Mouse (Mus musculus): ENCODE measurements around the gene Atp13a2.

Atp13a2 gene

GRCm38 (mm10) chr4:141005983-141006382 lies 19.3 kb downstream of the Atp13a2 start:
- peak; percentile 60 for DNase-seq (ENCODE audit: low spot score)

GRCm38 (mm10) chr4:141008028-141008427 lies 21.4 kb downstream of the Atp13a2 start:
- DNase-seq (ENCODE audit: low spot score) = no peak

GRCm38 (mm10) chr4:141010118-141010517 lies 23.4 kb downstream of the Atp13a2 start, which contains the start of gene Mfap2:
Mfap2 (plus strand) TSS chr4:141010418.
- DNase-seq (ENCODE audit: low spot score) = no peak

- DNase-seq (ENCODE audit: low spot score) = no peak
Measured at GRCm38 (mm10) chr4:141010526-141010925, 23.9 kb downstream of the Atp13a2 start.

- DNase-seq (ENCODE audit: low spot score) = no peak
Measured at GRCm38 (mm10) chr4:141010941-141011429, 24.3 kb downstream of the Atp13a2 start.

GRCm38 (mm10) chr4:141011556-141012328 lies 25.1 kb downstream of the Atp13a2 start:
- DNase-seq (ENCODE audit: low spot score) = no peak

GRCm38 (mm10) chr4:141012558-141012957 lies 25.9 kb downstream of the Atp13a2 start:
- no peak for DNase-seq (ENCODE audit: low spot score)

GRCm38 (mm10) chr4:141014114-141014513 lies 27.4 kb downstream of the Atp13a2 start:
- DNase-seq (ENCODE audit: low spot score) = no peak

- DNase-seq (ENCODE audit: low spot score) = no peak
Measured at GRCm38 (mm10) chr4:141014856-141015255, 28.2 kb downstream of the Atp13a2 start.

- DNase-seq (ENCODE audit: low spot score) = no peak
Measured at GRCm38 (mm10) chr4:141015356-141015755, 28.7 kb downstream of the Atp13a2 start.

- no peak for DNase-seq (ENCODE audit: low spot score)
Measured at GRCm38 (mm10) chr4:141016311-141016710, 29.6 kb downstream of the Atp13a2 start.

- DNase-seq (ENCODE audit: low spot score) = no peak
Measured at GRCm38 (mm10) chr4:141017657-141018436, 31.2 kb downstream of the Atp13a2 start.

GRCm38 (mm10) chr4:141020220-141020619 lies 33.5 kb downstream of the Atp13a2 start:
- DNase-seq (ENCODE audit: low spot score) = no peak

- peak; percentile 75 for DNase-seq (ENCODE audit: low spot score)
Measured at GRCm38 (mm10) chr4:141020811-141021613, 34.3 kb downstream of the Atp13a2 start.

GRCm38 (mm10) chr4:141021614-141021929 lies 34.9 kb downstream of the Atp13a2 start:
- no peak for DNase-seq (ENCODE audit: low spot score)

GRCm38 (mm10) chr4:141024052-141024451 lies 37.4 kb downstream of the Atp13a2 start:
- no peak for DNase-seq (ENCODE audit: low spot score)

- no peak for DNase-seq (ENCODE audit: low spot score)
Measured at GRCm38 (mm10) chr4:141024992-141025391, 38.3 kb downstream of the Atp13a2 start.

- DNase-seq (ENCODE audit: low spot score) = no peak
Measured at GRCm38 (mm10) chr4:141030541-141031206, 44.0 kb downstream of the Atp13a2 start.

GRCm38 (mm10) chr4:141031733-141032132 lies 45.1 kb downstream of the Atp13a2 start:
- peak; percentile 67 for DNase-seq (ENCODE audit: low spot score)

- no peak for DNase-seq (ENCODE audit: low spot score)
Measured at GRCm38 (mm10) chr4:141033606-141034549, 47.2 kb downstream of the Atp13a2 start.

- DNase-seq (ENCODE audit: low spot score) = no peak
Measured at GRCm38 (mm10) chr4:141041117-141041516, 54.4 kb downstream of the Atp13a2 start.

Data from ovary, adult 18-20 months (tissue).